Mouse (Mus musculus) hindbrain, embryonic 13.5 days (tissue): ENCODE data around the gene Ppp1r14c. TPM values are rescaled to one million over a fixed set of nuclear protein-coding genes. Genes with fewer than 3 reads are reported as not detected.
"Not testable (repeated sequence)": the region's sequence is repeated elsewhere in the genome, so short reads cannot be mapped to it uniquely, and the experiment has no call there.

Experiments used
- ATAC-seq: fragments of 200-750 bp; cut with Nextera tagmentation; 2 replicates; pipeline ENCODE4 v1.8.0; 2017; ENCODE audit warnings: moderate TSS enrichment; ENCODE audit not compliant: low FRiP score
- H3K27ac ChIP-seq: fragments of 300-500 bp; sonication (generic); 2 replicates; pipeline ENCODE4 v1.5.1; 2015; ENCODE audit warnings: inconsistent platforms, mild to moderate bottlenecking, moderate library complexity
- H3K27me3 ChIP-seq: fragments of 300-500 bp; sonication (generic); 2 replicates; pipeline ENCODE4 v1.6.1; 2015; ENCODE audit warnings: mild to moderate bottlenecking, inconsistent platforms
- H3K36me3 ChIP-seq: fragments of 300-500 bp; sonication (generic); 2 replicates; pipeline ENCODE4 v1.6.1; 2015; ENCODE audit warnings: mild to moderate bottlenecking, inconsistent platforms
- H3K4me1 ChIP-seq: fragments of 300-500 bp; sonication (generic); replicated peaks from 2 replicates; pipeline ENCODE4 v1.6.1; 2015; ENCODE audit warnings: inconsistent platforms
- H3K4me2 ChIP-seq: fragments of 300-500 bp; sonication (generic); 2 replicates; pipeline ENCODE4 v1.6.1; 2015; ENCODE audit warnings: inconsistent platforms, mild to moderate bottlenecking, moderate library complexity
- H3K4me3 ChIP-seq: fragments of 300-500 bp; sonication (generic); 2 replicates; pipeline ENCODE4 v1.5.1; 2015; ENCODE audit warnings: mild to moderate bottlenecking, inconsistent platforms
- H3K9ac ChIP-seq: fragments of 300-500 bp; sonication (generic); 2 replicates; pipeline ENCODE4 v1.6.1; 2015; ENCODE audit warnings: mild to moderate bottlenecking, inconsistent platforms
- H3K9me3 ChIP-seq: fragments of 300-500 bp; sonication (generic); 2 replicates; pipeline ENCODE4 v1.6.1; 2016; ENCODE audit warnings: inconsistent platforms
- WGBS: fragments of 180-500 bp; shearing (Covaris S2); methylation state at CpG from one replicate; pipeline ENCODE4 v1.1.7; 2015; 5-methylcytosine and 5-hydroxymethylcytosine counted together
- polyA plus RNA-seq: library from polyadenylated mRNA; unstranded; fragments of >200 nt; fragmentation: Nextera tagmentation; extraction: Ambion mirVana; gene quantifications from 2 replicates; pipeline ENCODE4 v1.2.1, GENCODE M21; 2015

The Ppp1r14c gene
- polyA plus RNA-seq, 1 experiment from 2014 or later = 43.3 TPM

DNA sequence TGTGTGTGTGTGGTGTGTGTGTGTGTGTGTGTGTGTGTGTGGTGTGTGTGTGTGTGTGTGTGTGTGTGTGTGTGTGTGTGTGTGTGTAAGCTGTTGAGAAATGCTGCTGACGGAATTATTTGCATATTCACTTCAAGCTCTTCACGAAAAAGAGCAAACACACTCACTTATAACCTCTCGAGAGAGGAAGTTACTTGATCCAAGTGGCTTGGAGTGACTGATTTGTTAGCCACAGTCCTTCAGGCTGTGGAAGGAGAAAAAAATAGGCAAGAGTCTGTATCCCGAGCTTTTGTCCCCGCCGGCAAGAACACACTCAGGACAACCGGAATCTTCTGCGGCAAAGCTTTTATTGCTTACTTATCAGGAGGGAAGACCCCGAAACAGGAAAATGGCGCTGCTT is 80.9 kb downstream of the Ppp1r14c start:
- H3K36me3 ChIP-seq, H3K4me1 ChIP-seq, H3K27me3 ChIP-seq, H3K27ac ChIP-seq, H3K9ac ChIP-seq, H3K9me3 ChIP-seq, H3K4me2 ChIP-seq, ATAC-seq, H3K4me3 ChIP-seq: not testable (repeated sequence)
- 96% methylated on average over 10 of the region's 10 CpGs for WGBS

DNA sequence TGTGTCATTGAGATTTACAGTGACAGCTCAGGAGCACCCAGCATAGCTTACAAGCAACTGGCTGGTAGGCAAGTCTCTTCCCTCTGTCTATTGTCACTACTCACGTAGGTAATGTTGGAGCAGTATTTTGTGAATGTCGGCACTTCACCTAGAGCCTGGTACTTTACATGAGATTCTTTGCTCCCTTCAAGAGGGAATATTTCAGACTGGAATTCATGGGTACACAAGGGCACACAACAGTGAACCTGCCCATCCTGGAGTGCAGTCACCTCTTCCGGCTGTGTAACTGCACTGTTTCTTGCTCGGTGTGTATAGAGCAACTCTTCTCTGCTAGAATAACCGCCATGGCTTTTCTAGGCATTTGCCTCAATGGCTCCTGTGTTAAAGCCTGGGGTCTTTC is 82.8 kb downstream of the Ppp1r14c start:
- H3K27ac ChIP-seq = no peak overlapping the region
- H3K27me3 ChIP-seq = no peaks in the 10 kb centered on the region
- no peak overlapping the region for H3K4me2 ChIP-seq
- WGBS = 92% methylated on average over 5 of the region's 5 CpGs
- H3K36me3 ChIP-seq = no peaks in the 10 kb centered on the region
- peaks cover 11% of the 10 kb centered on the region; the same call in 1 of the 2 replicates for H3K4me1 ChIP-seq
- H3K4me3 ChIP-seq = no peak overlapping the region
- no peak overlapping the region for H3K9ac ChIP-seq
- ATAC-seq = no peak
- H3K9me3 ChIP-seq = no peaks in the 10 kb centered on the region

- Histone ChIP-seq H3K4me3 (no peak overlapping the region), H3K4me2 (no peak overlapping the region), H3K9ac (no peak overlapping the region), H3K27me3 (no peaks in the 10 kb centered on the region), H3K27ac (no peak overlapping the region), H3K4me1 (peaks cover 11% of the 10 kb centered on the region; the same call in 1 of the 2 replicates), H3K36me3 (no peaks in the 10 kb centered on the region), H3K9me3 (no peaks in the 10 kb centered on the region)
- WGBS = 57% methylated on average over 4 of the region's 4 CpGs
- ATAC-seq = peak; percentile 43
These were observed 86.1 kb downstream of the Ppp1r14c start for GRCm38 (mm10) chr10:3451930-3452329.

- Histone ChIP-seq H3K9me3 (no peaks in the 10 kb centered on the region), H3K27me3 (no peaks in the 10 kb centered on the region), H3K27ac (no peak overlapping the region), H3K4me2 (no peak overlapping the region), H3K4me1 (peaks cover 11% of the 10 kb centered on the region; the same call in 1 of the 2 replicates), H3K4me3 (no peak overlapping the region), H3K9ac (no peak overlapping the region), H3K36me3 (no peaks in the 10 kb centered on the region)
- no peak for ATAC-seq
- 83% methylated on average over 3 of the region's 3 CpGs for WGBS
These were observed 87.1 kb downstream of the Ppp1r14c start for GRCm38 (mm10) chr10:3452822-3453475.

DNA sequence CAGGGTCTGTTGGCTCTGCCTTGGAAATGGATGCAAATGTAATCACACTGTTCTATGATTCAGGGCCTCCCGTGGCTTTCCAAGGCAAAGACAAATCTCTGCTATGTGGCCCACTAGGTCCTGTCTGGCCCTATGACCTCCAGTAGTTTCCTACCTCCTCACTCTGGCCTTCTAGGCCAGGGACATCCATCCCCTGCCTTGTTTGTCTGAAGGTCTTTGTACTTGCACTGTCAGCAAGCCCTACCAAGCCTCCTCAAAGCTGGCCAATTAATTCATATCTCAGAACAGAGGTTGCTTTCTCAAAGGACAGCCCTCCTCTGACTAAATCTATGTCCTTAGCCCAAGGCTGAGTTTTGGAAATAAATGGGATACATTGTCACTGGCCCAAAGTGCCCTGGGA is 92.8 kb downstream of the Ppp1r14c start:
- WGBS = 90% methylated on average over 1 of the region's 1 CpGs
- Histone ChIP-seq H3K4me2 (no peak overlapping the region), H3K9ac (no peak overlapping the region), H3K4me1 (no peaks in the 10 kb centered on the region), H3K9me3 (no peaks in the 10 kb centered on the region), H3K27ac (no peak overlapping the region), H3K27me3 (no peaks in the 10 kb centered on the region), H3K36me3 (no peaks in the 10 kb centered on the region), H3K4me3 (no peak overlapping the region)
- ATAC-seq = no peak

DNA sequence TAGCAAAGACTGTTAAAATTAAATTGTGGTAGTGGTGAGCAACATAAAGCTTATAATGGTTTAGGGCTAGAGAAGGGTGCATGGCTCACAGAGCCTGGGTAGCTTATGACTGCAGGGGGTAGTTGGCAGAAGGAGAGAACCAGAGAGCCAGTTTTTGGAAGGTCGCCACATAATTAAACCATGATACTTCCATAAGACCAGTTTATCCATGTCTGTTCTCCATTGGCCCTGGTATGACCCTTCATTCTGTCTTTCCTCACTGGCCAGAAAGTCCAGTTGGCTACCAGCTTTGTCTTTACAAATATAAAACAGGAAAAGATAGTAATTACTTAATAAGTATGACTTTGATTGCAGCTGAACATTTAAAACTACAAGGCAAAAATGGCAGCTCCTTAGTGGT is 95.0 kb downstream of the Ppp1r14c start:
- no peak overlapping the region for H3K4me2 ChIP-seq
- no peaks in the 10 kb centered on the region for H3K36me3 ChIP-seq
- H3K27me3 ChIP-seq = no peaks in the 10 kb centered on the region
- H3K9ac ChIP-seq = no peak overlapping the region
- ATAC-seq = no peak
- no peaks in the 10 kb centered on the region for H3K9me3 ChIP-seq
- no peak overlapping the region for H3K4me3 ChIP-seq
- 96% methylated on average over 1 of the region's 1 CpGs for WGBS
- H3K4me1 ChIP-seq = no peaks in the 10 kb centered on the region
- no peak overlapping the region for H3K27ac ChIP-seq

- no peaks in the 10 kb centered on the region for H3K9me3 ChIP-seq
- no peak overlapping the region for H3K27ac ChIP-seq
- WGBS = 91% methylated on average over 4 of the region's 4 CpGs
- H3K4me1 ChIP-seq = no peaks in the 10 kb centered on the region
- no peak for ATAC-seq
- H3K36me3 ChIP-seq = 0 out of 2 replicates have a peak, but pooled peaks cover 5% of the 10 kb centered on the region
- no peak overlapping the region for H3K4me2 ChIP-seq
- no peak overlapping the region for H3K4me3 ChIP-seq
- H3K27me3 ChIP-seq = no peaks in the 10 kb centered on the region
- H3K9ac ChIP-seq = no peak overlapping the region
These were observed 100.3 kb downstream of the Ppp1r14c start for GRCm38 (mm10) chr10:3466135-3466626.

- H3K4me1 ChIP-seq = no peaks in the 10 kb centered on the region
- H3K36me3 ChIP-seq = 0 out of 2 replicates have a peak, but pooled peaks cover 5% of the 10 kb centered on the region
- H3K27me3 ChIP-seq = no peaks in the 10 kb centered on the region
- no peak overlapping the region for H3K4me3 ChIP-seq
- H3K9me3 ChIP-seq = no peaks in the 10 kb centered on the region
- no peak overlapping the region for H3K9ac ChIP-seq
- H3K4me2 ChIP-seq = no peak overlapping the region
- ATAC-seq = no peak
- 91% methylated on average over 4 of the region's 4 CpGs for WGBS
- no peak overlapping the region for H3K27ac ChIP-seq
These were observed 102.7 kb downstream of the Ppp1r14c start for GRCm38 (mm10) chr10:3468590-3468989.

DNA sequence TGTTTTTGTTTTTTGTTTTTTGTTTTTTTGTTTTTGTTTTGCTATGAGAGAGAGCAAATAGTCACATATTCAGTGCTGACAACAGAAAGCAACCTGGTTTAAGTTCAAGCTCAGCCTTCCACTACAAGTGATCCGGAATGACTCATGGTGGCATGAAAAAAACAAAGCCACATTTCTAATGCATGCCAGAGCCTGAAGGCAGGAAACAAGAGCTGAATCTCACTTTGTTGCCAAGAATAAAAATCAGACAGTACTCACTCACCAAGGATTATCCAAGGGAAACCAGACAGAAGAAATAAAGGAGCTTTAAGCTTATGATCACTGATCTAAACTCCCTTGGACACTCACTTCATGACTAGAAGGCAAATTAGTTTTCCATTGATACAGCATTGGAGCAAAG is 110.8 kb downstream of the Ppp1r14c start:
- Histone ChIP-seq H3K4me1 (no peaks in the 10 kb centered on the region), H3K27me3 (no peaks in the 10 kb centered on the region), H3K9ac (no peak overlapping the region), H3K36me3 (no peaks in the 10 kb centered on the region), H3K9me3 (no peaks in the 10 kb centered on the region), H3K27ac (no peak overlapping the region), H3K4me3 (no peak overlapping the region), H3K4me2 (no peak overlapping the region)
- no peak for ATAC-seq
- WGBS = 68% methylated on average over 1 of the region's 1 CpGs

GRCm38 (mm10) chr10:3479772-3480171 is 113.9 kb downstream of the Ppp1r14c start:
- Histone ChIP-seq H3K36me3 (no peaks in the 10 kb centered on the region), H3K4me3 (no peak overlapping the region), H3K9me3 (no peaks in the 10 kb centered on the region), H3K9ac (no peak overlapping the region), H3K4me2 (no peak overlapping the region), H3K27ac (no peak overlapping the region), H3K27me3 (no peaks in the 10 kb centered on the region), H3K4me1 (no peaks in the 10 kb centered on the region)
- ATAC-seq = no peak
- WGBS = 96% methylated on average over 1 of the region's 1 CpGs

GRCm38 (mm10) chr10:3490052-3490451 is 124.2 kb downstream of the Ppp1r14c start:
- Histone ChIP-seq H3K9me3 (no peaks in the 10 kb centered on the region), H3K4me2 (no peak overlapping the region), H3K4me3 (no peak overlapping the region), H3K27me3 (no peaks in the 10 kb centered on the region), H3K27ac (no peak overlapping the region), H3K4me1 (no peaks in the 10 kb centered on the region), H3K36me3 (no peaks in the 10 kb centered on the region), H3K9ac (no peak overlapping the region)
- no peak for ATAC-seq
- 83% methylated on average over 3 of the region's 3 CpGs for WGBS

DNA sequence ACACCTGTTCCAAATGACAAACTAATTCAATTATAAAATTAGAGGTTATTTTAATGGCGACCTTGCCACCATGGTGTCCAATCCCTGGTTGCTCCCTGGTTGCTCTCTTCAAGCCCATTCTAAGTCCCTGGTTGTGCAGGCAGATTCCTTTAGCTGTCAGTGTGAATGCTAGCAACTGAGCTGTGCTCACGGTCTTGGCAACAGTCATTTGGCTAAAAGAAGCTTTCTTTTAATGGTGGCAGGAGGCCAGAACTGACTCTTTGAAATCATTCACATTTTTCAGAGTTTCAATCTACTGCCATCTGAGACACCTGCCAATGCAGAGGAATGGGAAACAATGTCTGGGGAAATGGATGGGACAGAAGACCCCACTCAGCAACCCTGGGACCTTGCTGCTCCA is 130.9 kb downstream of the Ppp1r14c start:
- no peaks in the 10 kb centered on the region for H3K4me1 ChIP-seq
- H3K36me3 ChIP-seq = no peaks in the 10 kb centered on the region
- 0 out of 2 replicates have a peak overlapping the region, but pooled peaks have one; percentile 8 for H3K27ac ChIP-seq
- no peak for ATAC-seq
- H3K27me3 ChIP-seq = no peaks in the 10 kb centered on the region
- no peaks in the 10 kb centered on the region for H3K9me3 ChIP-seq
- H3K4me3 ChIP-seq = no peak overlapping the region
- WGBS = 68% methylated on average over 2 of the region's 2 CpGs
- no peak overlapping the region for H3K9ac ChIP-seq
- H3K4me2 ChIP-seq = no peak overlapping the region

GRCm38 (mm10) chr10:3500846-3501245 is 135.0 kb downstream of the Ppp1r14c start:
- H3K4me2 ChIP-seq, H3K27ac ChIP-seq, H3K9me3 ChIP-seq, ATAC-seq, H3K4me3 ChIP-seq, H3K4me1 ChIP-seq, H3K27me3 ChIP-seq, H3K9ac ChIP-seq, H3K36me3 ChIP-seq: not testable (repeated sequence)
- WGBS = 95% methylated on average over 6 of the region's 6 CpGs
